Comparison of ENCODE assay signal across 8 mouse cellular contexts in the genomic region with DNA sequence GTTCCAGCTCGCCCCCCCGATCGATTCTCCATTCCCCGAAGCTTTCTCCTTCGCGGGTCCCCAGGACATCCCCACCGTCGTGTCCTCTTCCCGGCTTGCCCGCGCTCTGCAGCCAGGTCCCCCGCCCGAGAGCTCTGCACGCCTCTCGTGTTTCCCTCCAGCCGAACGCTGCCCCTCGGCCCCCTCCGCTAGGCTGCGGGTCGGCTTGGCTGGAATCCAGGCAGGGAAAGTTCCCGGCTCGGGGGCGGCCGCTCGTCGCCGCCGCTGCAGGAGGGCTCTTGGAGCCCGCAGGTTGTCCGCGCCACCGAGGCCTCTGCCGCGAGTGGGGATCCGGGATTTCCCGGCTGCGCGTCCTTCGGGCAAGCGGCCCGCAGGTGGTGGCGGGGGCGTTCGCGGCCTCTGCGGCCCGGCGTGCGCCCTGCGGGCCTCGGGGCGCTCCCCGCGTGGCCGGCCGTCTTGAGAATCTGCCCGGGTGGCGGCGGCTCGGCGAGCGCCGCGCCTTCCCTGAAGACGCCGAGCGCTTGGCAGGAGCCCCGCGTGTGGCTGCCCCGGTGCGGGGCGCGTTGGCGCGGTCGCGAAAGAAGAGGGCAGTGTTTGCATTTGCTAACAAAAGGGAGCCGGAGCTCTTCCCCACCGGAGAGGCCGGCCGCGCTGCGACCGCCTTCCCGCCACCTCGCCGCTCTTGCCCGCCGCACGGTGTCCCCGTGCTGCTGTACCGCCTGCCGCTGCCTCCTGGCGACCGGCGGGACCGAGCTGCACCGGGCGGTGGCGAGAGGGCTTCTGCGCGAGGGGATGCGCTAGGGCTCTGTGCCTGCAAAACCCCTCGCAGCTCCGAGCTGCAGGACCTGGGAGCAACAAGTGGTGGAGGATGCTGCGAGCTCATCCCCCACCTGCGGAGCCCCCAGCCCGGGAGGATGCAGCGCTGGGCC. TPM values are rescaled to one million over a fixed set of nuclear protein-coding genes. Genes with fewer than 3 reads are reported as not detected.
A peak's percentile ranks its signal among the peaks of the same experiment; 100 is the strongest.
DNase-seq lines count a peak whose midpoint lies in the region; ATAC-seq and TF ChIP-seq lines count a peak whose summit lies in the region.

No protein-coding gene starts in this region.

- H3K4me1 ChIP-seq in forebrain, embryonic 13.5 days = peaks cover 49% of the 10 kb centered on the region
- H3K4me1 ChIP-seq in heart, embryonic 16.5 days (ENCODE audit: control insufficient read depth, insufficient read depth, low read length) = peaks cover 7% of the 10 kb centered on the region
- H3K4me1 ChIP-seq in liver, embryonic 16.5 days (ENCODE audit: control insufficient read depth, low read depth, low read length) = no peaks in the 10 kb centered on the region; the same call in 1 of the 2 replicates
- H3K4me1 ChIP-seq in neural tube, embryonic 15.5 days = peaks cover 32% of the 10 kb centered on the region

- ATAC-seq in forebrain, embryonic 13.5 days = peak; percentile 14
- ATAC-seq in heart, embryonic 16.5 days (replicated peaks; ENCODE audit: extremely low read depth, insufficient read depth, low FRiP score) = no peak
- ATAC-seq in liver, embryonic 16.5 days (ENCODE audit: low read depth) = no peak
- ATAC-seq in neural tube, embryonic 15.5 days (ENCODE audit: low FRiP score) = peak; percentile 16

- peak overlapping the region; percentile 74 for H3ac ChIP-seq in C2C12 (ENCODE audit: control insufficient read depth, insufficient read length, low read depth)

- no peaks in the 10 kb centered on the region for H3K27me3 ChIP-seq in C2C12 (ENCODE audit: control insufficient read depth, insufficient read depth, insufficient read length)
- H3K27me3 ChIP-seq in forebrain, embryonic 13.5 days = no peaks in the 10 kb centered on the region
- H3K27me3 ChIP-seq in heart, embryonic 16.5 days (ENCODE audit: control insufficient read depth, insufficient read depth, low read length) = peaks cover 34% of the 10 kb centered on the region
- peaks cover 48% of the 10 kb centered on the region for H3K27me3 ChIP-seq in liver, embryonic 16.5 days (ENCODE audit: control insufficient read depth, insufficient read depth, low read depth, low read length)
- no peaks in the 10 kb centered on the region for H3K27me3 ChIP-seq in neural tube, embryonic 15.5 days (replicated peaks)

- under 1% methylated on average over 105 of the region's 110 CpGs for WGBS in forebrain, embryonic 13.5 days
- WGBS in heart, embryonic 16.5 days = under 1% methylated on average over 107 of the region's 110 CpGs
- WGBS in liver, embryonic 16.5 days (ENCODE audit: insufficient replicate concordance) = under 1% methylated on average over 104 of the region's 110 CpGs
- under 1% methylated on average over 80 of the region's 110 CpGs for WGBS in neural tube, embryonic 15.5 days

- peak overlapping the region; percentile 97 for H3K4me2 ChIP-seq in forebrain, embryonic 13.5 days
- peak overlapping the region; percentile 97 for H3K4me2 ChIP-seq in heart, embryonic 16.5 days (ENCODE audit: low read depth, low read length)
- peak overlapping the region; percentile 65 for H3K4me2 ChIP-seq in liver, embryonic 16.5 days (ENCODE audit: low read depth, low read length)
- peak overlapping the region; percentile 80 for H3K4me2 ChIP-seq in neural tube, embryonic 15.5 days

- peak; percentile 24 for TF ChIP-seq CTCF in C2C12 (IDR thresholded peaks at IDR 0.05; ENCODE audit: control insufficient read depth, insufficient read depth, insufficient read length)

- H3K4me3 ChIP-seq in C2C12 (ENCODE audit: insufficient read depth, poor library complexity, severe bottlenecking) = peak overlapping the region; percentile 71
- peak overlapping the region; percentile 89 for H3K4me3 ChIP-seq in forebrain, embryonic 13.5 days
- H3K4me3 ChIP-seq in heart, embryonic 16.5 days (ENCODE audit: low read length) = peak overlapping the region; percentile 61
- H3K4me3 ChIP-seq in liver, embryonic 16.5 days (ENCODE audit: low read depth, low read length) = peak overlapping the region; percentile 63
- H3K4me3 ChIP-seq in neural tube, embryonic 15.5 days (replicated peaks) = peak overlapping the region; percentile 82

- peaks cover 60% of the 10 kb centered on the region for H3K79me2 ChIP-seq in C2C12 (ENCODE audit: control insufficient read depth, insufficient read depth)

- no peaks in the 10 kb centered on the region for H3K9me3 ChIP-seq in forebrain, embryonic 13.5 days (replicated peaks)
- no peaks in the 10 kb centered on the region for H3K9me3 ChIP-seq in heart, embryonic 16.5 days (replicated peaks; ENCODE audit: control insufficient read depth, low read length)
- H3K9me3 ChIP-seq in liver, embryonic 16.5 days (replicated peaks; ENCODE audit: control insufficient read depth, low read length) = no peaks in the 10 kb centered on the region
- no peaks in the 10 kb centered on the region for H3K9me3 ChIP-seq in neural tube, embryonic 15.5 days (replicated peaks)

- peaks cover 9% of the 10 kb centered on the region for H3K36me3 ChIP-seq in C2C12 (ENCODE audit: control insufficient read depth, insufficient read depth)
- no peaks in the 10 kb centered on the region for H3K36me3 ChIP-seq in forebrain, embryonic 13.5 days (ENCODE audit: poor library complexity, severe bottlenecking)
- H3K36me3 ChIP-seq in heart, embryonic 16.5 days (ENCODE audit: control insufficient read depth, insufficient read depth) = no peaks in the 10 kb centered on the region
- no peaks in the 10 kb centered on the region for H3K36me3 ChIP-seq in liver, embryonic 16.5 days (ENCODE audit: control insufficient read depth, insufficient read depth)
- no peaks in the 10 kb centered on the region for H3K36me3 ChIP-seq in neural tube, embryonic 15.5 days

- H3K9ac ChIP-seq in forebrain, embryonic 13.5 days = peak overlapping the region; percentile 97
- peak overlapping the region; percentile 81 for H3K9ac ChIP-seq in heart, embryonic 16.5 days (ENCODE audit: low read length)
- no peak overlapping the region; the same call in 1 of the 2 replicates for H3K9ac ChIP-seq in liver, embryonic 16.5 days (ENCODE audit: low read depth, low read length)
- H3K9ac ChIP-seq in neural tube, embryonic 15.5 days (replicated peaks) = peak overlapping the region; percentile 88

- peaks cover 52% of the 10 kb centered on the region for H3K79me3 ChIP-seq in C2C12 (ENCODE audit: low read depth)

- peak overlapping the region; percentile 91 for H3K27ac ChIP-seq in forebrain, embryonic 13.5 days
- H3K27ac ChIP-seq in heart, embryonic 16.5 days (ENCODE audit: low read length) = no peak overlapping the region
- no peak overlapping the region for H3K27ac ChIP-seq in liver, embryonic 16.5 days (ENCODE audit: low read length)
- peak overlapping the region; percentile 94 for H3K27ac ChIP-seq in neural tube, embryonic 15.5 days (replicated peaks)

- peak; percentile 86 for DNase-seq in brain, adult 2 months (ENCODE audit: low read depth, low spot score)
- peak; percentile 51 to 83 for DNase-seq in kidney, postnatal 25 days
- peak; percentile 19 for DNase-seq in thymus, postnatal 36 days

TF ChIP-seq in C2C12, 6 proteins besides CTCF, POLR2A, EP300 and RAD21:
- no peak for TF ChIP-seq USF1 (IDR thresholded peaks at IDR 0.05; ENCODE audit: low read depth)
- no peak for TF ChIP-seq MYOG (IDR thresholded peaks at IDR 0.05; ENCODE audit: control insufficient read depth, extremely low read depth, insufficient read length)
- TF ChIP-seq MYOD1 (IDR thresholded peaks at IDR 0.05; ENCODE audit: control insufficient read depth, insufficient read length, low read depth) = no peak
- TF ChIP-seq CEBPB (IDR thresholded peaks at IDR 0.05; ENCODE audit: low read depth) = no peak
- TF ChIP-seq FOSL1 (IDR thresholded peaks at IDR 0.05; ENCODE audit: insufficient read depth, low read length, poor library complexity, severe bottlenecking) = no peak
- no peak for TF ChIP-seq MAX (IDR thresholded peaks at IDR 0.05)

RNA-seq across cellular contexts. Expression of a gene that starts 1.2 kb away (rescaled TPM):
- 41.8 TPM for polyA plus RNA-seq in C2C12 (2012; fragmentation: generic; extraction: Trizol)
- 140 TPM in 2 replicates for polyA plus RNA-seq in forebrain, embryonic 13.5 days (2015; fragmentation: Nextera tagmentation; extraction: Ambion mirVana)
- 12.7 and 17.5 TPM in 2 replicates for polyA plus RNA-seq in heart, embryonic 16.5 days (2015; fragmentation: Nextera tagmentation; extraction: Ambion mirVana)
- polyA plus RNA-seq in liver, embryonic 16.5 days (2015; fragmentation: Nextera tagmentation; extraction: Ambion mirVana) = 8.3 TPM in 2 replicates
- polyA plus RNA-seq in neural tube, embryonic 15.5 days (2015; fragmentation: Nextera tagmentation; extraction: Ambion mirVana) = 146 and 157 TPM in 2 replicates

Comparison
In these comparisons a context has a peak if more than half of its experiments do, and no peak if none do; other contexts are left out.
1. DNase-seq: peak in every context shown above with its lines; median percentile 86 in brain, adult 2 months; 67 in kidney, postnatal 25 days; 19 in thymus, postnatal 36 days.
2. ATAC-seq: peak in forebrain, embryonic 13.5 days (single experiment) and neural tube, embryonic 15.5 days (single experiment); none in heart, embryonic 16.5 days (single experiment) and liver, embryonic 16.5 days (single experiment).
3. H3K27ac ChIP-seq: peak in forebrain, embryonic 13.5 days (single experiment) and neural tube, embryonic 15.5 days (single experiment); none in heart, embryonic 16.5 days (single experiment) and liver, embryonic 16.5 days (single experiment).
4. Peak in every context shown above with its lines, with median percentiles within 50 percentile points of each other: H3K4me3 ChIP-seq and H3K4me2 ChIP-seq.